Mouse (Mus musculus) cerebellum, adult 2 months (tissue): ENCODE results near the gene Slc46a1.

Experiments used
- CTCF ChIP-seq: fragments of 200-500 bp; IDR thresholded peaks from 2 replicates; pipeline ENCODE4 v1.5.1; 2011; ENCODE audit warnings: low read depth, mild to moderate bottlenecking, control low read depth, low read length, moderate library complexity, borderline replicate concordance; ENCODE audit not compliant: insufficient read depth
- POLR2A ChIP-seq: fragments of 200-500 bp; IDR thresholded peaks from 2 replicates; pipeline ENCODE4 v1.6.1; 2011; ENCODE audit warnings: low read length, control low read depth, borderline replicate concordance; ENCODE audit not compliant: insufficient read depth

DNA sequence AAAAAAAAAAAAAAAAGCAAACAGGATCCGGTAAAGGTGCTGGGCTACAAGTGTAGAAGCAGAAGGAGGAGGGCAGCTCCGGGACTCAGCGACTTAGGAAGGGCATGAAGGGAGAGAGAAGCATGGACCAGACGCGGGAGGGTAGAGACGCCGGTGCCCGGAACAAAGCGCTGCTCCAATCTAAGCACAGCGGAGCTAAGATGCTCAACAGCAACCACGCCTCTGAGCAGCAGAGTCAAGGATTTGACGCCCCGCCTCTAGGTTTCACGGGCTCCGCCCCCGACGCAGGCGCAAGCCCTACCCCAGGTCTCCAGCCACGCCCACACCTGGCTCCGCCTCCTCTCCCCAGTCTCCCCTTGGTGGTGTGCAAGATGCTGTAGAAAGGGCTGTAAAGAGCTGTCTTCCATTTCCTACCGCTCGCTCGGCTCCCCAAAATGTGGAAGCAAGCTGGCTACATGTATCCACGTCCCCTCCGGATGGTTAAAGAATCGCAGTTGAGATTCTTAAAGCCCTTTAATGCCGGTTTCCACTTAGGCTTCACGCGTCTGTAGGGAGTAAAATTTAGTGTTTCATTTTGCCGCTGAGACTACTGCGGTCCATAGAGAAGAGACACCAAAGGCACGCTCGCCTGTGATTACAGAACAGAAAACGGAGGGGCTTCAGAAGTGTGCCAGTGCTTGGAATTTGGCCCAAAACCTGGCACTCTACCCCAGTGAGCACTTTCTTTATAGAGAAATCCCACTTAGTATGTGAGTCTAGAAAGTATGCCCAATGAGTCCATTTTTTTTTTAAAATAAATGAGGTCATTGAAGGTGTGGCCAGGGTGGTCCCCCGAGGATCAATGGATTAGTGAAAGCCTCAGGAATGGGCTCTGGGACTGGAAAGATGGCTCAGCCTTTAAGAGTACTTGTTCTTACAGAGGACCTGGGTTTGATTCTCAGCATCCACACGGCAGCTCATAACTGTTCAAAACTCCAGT, 32.3 kb downstream of the Slc46a1 start, which contains the start of gene Sarm1:
- peak; percentile 94 for TF ChIP-seq POLR2A
- TF ChIP-seq CTCF: no peak
